Mouse (Mus musculus): ENCODE data around the gene Plg. TPM values are rescaled to one million over a fixed set of nuclear protein-coding genes. Genes with fewer than 3 reads are reported as not detected.

Gene Plg
- total and polyA plus RNA-seq, 3 experiments, result not detected

GRCm38 (mm10) chr17:12412181-12412890 lies 33.9 kb downstream of the Plg start (continued):
- no peak for TF ChIP-seq RCOR1 (IDR thresholded peaks at IDR 0.05; ENCODE audit: low read depth, low read length)
- TF ChIP-seq SMC3 (IDR thresholded peaks at IDR 0.05; ENCODE audit: low read depth, low read length), result no peak
- TF ChIP-seq JUND (IDR thresholded peaks at IDR 0.05; ENCODE audit: low read depth, low read length), result no peak
- TF ChIP-seq MYC (IDR thresholded peaks at IDR 0.05; ENCODE audit: low read depth, low read length), result no peak
- TF ChIP-seq TBP (IDR thresholded peaks at IDR 0.05; ENCODE audit: low read depth, low read length), result no peak

- TF ChIP-seq MAZ (IDR thresholded peaks at IDR 0.05; ENCODE audit: low read depth, low read length) (no peak), CHD2 (IDR thresholded peaks at IDR 0.05; ENCODE audit: low read length) (no peak), TCF12 (IDR thresholded peaks at IDR 0.05; ENCODE audit: low read depth, low read length) (no peak), TAL1 (IDR thresholded peaks at IDR 0.05; ENCODE audit: low read length) (no peak), ZNF384 (IDR thresholded peaks at IDR 0.05; ENCODE audit: low read depth, low read length) (no peak), GATA1 (IDR thresholded peaks at IDR 0.05; ENCODE audit: low read depth, low read length) (no peak), MAX (IDR thresholded peaks at IDR 0.05; ENCODE audit: low read length) (no peak)
- no peak overlapping the region for H3K9ac ChIP-seq (ENCODE audit: control insufficient read depth, low read depth, low read length, poor library complexity, severe bottlenecking)
- no peaks in the 10 kb centered on the region for H3K79me2 ChIP-seq (ENCODE audit: control insufficient read depth, insufficient read depth, low read length, poor library complexity)
- no peaks in the 10 kb centered on the region for H3K36me3 ChIP-seq (ENCODE audit: control insufficient read depth in 1 of 2, insufficient read depth in 2 of 2, low read length in 2 of 2)
- H3K4me1 ChIP-seq (ENCODE audit: control insufficient read depth in 1 of 2, insufficient read depth in 2 of 2, low read length in 2 of 2), result no peaks in the 10 kb centered on the region
- H3K27ac ChIP-seq (ENCODE audit: control insufficient read depth, low read depth, low read length), result no peak overlapping the region
- H3K27me3 ChIP-seq (ENCODE audit: control insufficient read depth in 1 of 2, insufficient read depth in 2 of 2, low read length in 2 of 2), result no peaks in the 10 kb centered on the region
- no peak overlapping the region for H3K4me3 ChIP-seq (ENCODE audit: control insufficient read depth in 1 of 2, insufficient read depth in 1 of 2, low read depth in 2 of 2, low read length in 2 of 2)
- no peaks in the 10 kb centered on the region for H3K9me3 ChIP-seq (replicated peaks; ENCODE audit: insufficient read depth, low read length)
- DNase-seq (ENCODE audit: low read depth, low spot score), result no peak
These were observed 34.5 kb downstream of the Plg start for GRCm38 (mm10) chr17:12412891-12413237.

GRCm38 (mm10) chr17:12415031-12415735 lies 36.8 kb downstream of the Plg start:
- no peak for TF ChIP-seq RCOR1 (IDR thresholded peaks at IDR 0.05; ENCODE audit: low read depth, low read length)
- TF ChIP-seq TAL1 (IDR thresholded peaks at IDR 0.05; ENCODE audit: low read length), result no peak
- no peak for TF ChIP-seq BHLHE40 (IDR thresholded peaks at IDR 0.05; ENCODE audit: borderline replicate concordance, low read depth, low read length)
- TF ChIP-seq GATA1 (IDR thresholded peaks at IDR 0.05; ENCODE audit: low read depth, low read length), result no peak
- TF ChIP-seq HCFC1 (IDR thresholded peaks at IDR 0.05; ENCODE audit: low read depth, low read length), result no peak
- TF ChIP-seq TBP (IDR thresholded peaks at IDR 0.05; ENCODE audit: low read depth, low read length), result no peak
- no peak for TF ChIP-seq EP300 (IDR thresholded peaks at IDR 0.05; ENCODE audit: low read depth in 1 of 2, low read length in 2 of 2)
- no peak for TF ChIP-seq E2F4 (IDR thresholded peaks at IDR 0.05; ENCODE audit: borderline replicate concordance, low read depth, low read length)
- TF ChIP-seq ZC3H11A (IDR thresholded peaks at IDR 0.05; ENCODE audit: low read depth, low read length), result no peak
- no peak for TF ChIP-seq ETS1 (IDR thresholded peaks at IDR 0.05; ENCODE audit: low read depth, low read length)
- no peak for TF ChIP-seq CHD1 (IDR thresholded peaks at IDR 0.05; ENCODE audit: low read depth, low read length)
- TF ChIP-seq SMC3 (IDR thresholded peaks at IDR 0.05; ENCODE audit: low read depth, low read length), result no peak
- TF ChIP-seq MEF2A (IDR thresholded peaks at IDR 0.05; ENCODE audit: extremely low read depth, insufficient replicate concordance, low read depth, low read length, poor library complexity, severe bottlenecking), result no peak
- TF ChIP-seq KAT2A (conservative IDR thresholded peaks at IDR 0.05; ENCODE audit: low read depth, low read length), result no peak
- TF ChIP-seq UBTF (IDR thresholded peaks at IDR 0.05; ENCODE audit: borderline replicate concordance, insufficient read depth, low read depth, low read length), result no peak
- TF ChIP-seq MYC (IDR thresholded peaks at IDR 0.05; ENCODE audit: low read depth, low read length), result no peak
- Histone ChIP-seq H3K27ac (ENCODE audit: control insufficient read depth, low read depth, low read length) (no peak overlapping the region), H3K9ac (ENCODE audit: control insufficient read depth, low read depth, low read length, poor library complexity, severe bottlenecking) (no peak overlapping the region)

More at GRCm38 (mm10) chr17:12415031-12415735, 36.8 kb downstream of the Plg start:
- Histone ChIP-seq H3K79me2 (ENCODE audit: control insufficient read depth, insufficient read depth, low read length, poor library complexity) (no peaks in the 10 kb centered on the region), H3K4me3 (ENCODE audit: control insufficient read depth in 1 of 2, insufficient read depth in 1 of 2, low read depth in 2 of 2, low read length in 2 of 2) (no peak overlapping the region), H3K36me3 (ENCODE audit: control insufficient read depth in 1 of 2, insufficient read depth in 2 of 2, low read length in 2 of 2) (no peaks in the 10 kb centered on the region), H3K4me1 (ENCODE audit: control insufficient read depth in 1 of 2, insufficient read depth in 2 of 2, low read length in 2 of 2) (no peaks in the 10 kb centered on the region), H3K9me3 (replicated peaks; ENCODE audit: insufficient read depth, low read length) (no peaks in the 10 kb centered on the region), H3K27me3 (ENCODE audit: control insufficient read depth in 1 of 2, insufficient read depth in 2 of 2, low read length in 2 of 2) (no peaks in the 10 kb centered on the region)
- no peak for DNase-seq (ENCODE audit: low read depth, low spot score)

All from MEL (cell line).